Mouse (Mus musculus) spleen, embryonic (tissue): ENCODE data around the gene Usp34.
"Not testable (repeated sequence)": the region's sequence is repeated elsewhere in the genome, so short reads cannot be mapped to it uniquely, and the experiment has no call there.

Experiments used
- CTCF ChIA-PET: fragments of 350-600 bp; sonication (Branson Sonifier 250); formaldehyde crosslinking; loops from one replicate; lab custom pipeline; 2022; lab: Charles Lee

The Usp34 gene

GRCm38 (mm10) chr11:23497718-23498509 lies 191.2 kb downstream of the Usp34 start, which contains the start of gene Ahsa2:
TSS of gene Ahsa2 (minus strand) at chr11:23498030.
- CTCF ChIA-PET = interaction anchor here (0.5 to 0.8 kb wide), 2 partner anchors 46 to 58 kb away, joined by 5 to 7 read pairs; no protein-coding TSS in a partner anchor

GRCm38 (mm10) chr11:23498609-23499008 lies 191.9 kb downstream of the Usp34 start:
- CTCF ChIA-PET = interaction anchor here (0.5 to 0.8 kb wide), 2 partner anchors 46 to 57 kb away, joined by 5 to 7 read pairs; no protein-coding TSS in a partner anchor

DNA sequence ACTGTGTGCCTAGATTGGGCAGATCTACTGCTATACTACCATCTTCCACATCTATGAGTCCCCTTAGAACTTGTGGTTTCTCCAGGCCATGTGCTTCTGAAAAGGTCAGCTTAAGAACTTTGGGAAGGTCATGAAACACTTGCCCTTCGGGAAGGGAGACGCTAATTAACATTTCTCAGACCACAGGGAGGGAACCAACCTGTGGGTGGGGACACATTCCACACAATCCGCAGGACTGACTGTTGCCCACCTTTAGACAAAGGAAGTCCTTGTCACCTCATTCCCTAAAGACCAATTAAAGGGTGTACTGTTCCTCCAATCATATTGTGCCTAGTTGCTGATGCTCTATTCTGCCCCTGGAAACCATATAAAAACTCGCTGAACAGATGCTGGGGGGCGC lies 198.1 kb downstream of the Usp34 start:
- CTCF ChIA-PET = not testable (repeated sequence)

- CTCF ChIA-PET = not testable (repeated sequence)
These were observed 208.1 kb downstream of the Usp34 start for GRCm38 (mm10) chr11:23514785-23515184.

- CTCF ChIA-PET = no interaction called here
These were observed 208.6 kb downstream of the Usp34 start for GRCm38 (mm10) chr11:23515315-23515714.

DNA sequence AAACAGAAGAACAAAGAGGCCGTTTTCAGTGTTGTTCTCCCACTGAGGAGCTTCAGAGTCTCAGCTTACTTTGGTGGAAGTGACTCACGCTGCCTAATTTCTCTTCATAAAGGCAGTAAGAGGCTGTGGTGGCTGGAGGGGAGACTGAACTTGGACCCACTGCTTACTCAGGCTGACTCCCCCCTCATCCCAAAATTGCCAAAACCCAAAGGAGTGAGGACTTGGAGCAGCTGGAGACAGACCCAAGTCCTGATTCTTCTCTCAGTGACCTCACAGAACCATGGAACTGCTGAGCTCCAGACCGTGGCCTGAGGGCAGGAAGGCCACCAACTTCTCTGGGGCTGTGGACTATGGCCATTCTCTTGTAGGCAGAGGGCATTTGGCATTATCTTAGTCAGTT lies 212.3 kb downstream of the Usp34 start:
- CTCF ChIA-PET = no interaction called here

- CTCF ChIA-PET = no interaction called here
These were observed 213.9 kb downstream of the Usp34 start, which contains the start of gene 1700093K21Rik for GRCm38 (mm10) chr11:23520473-23521205. TSS of gene 1700093K21Rik (minus strand) at chr11:23521155.

- CTCF ChIA-PET = no interaction called here
These were observed 230.8 kb downstream of the Usp34 start for GRCm38 (mm10) chr11:23537446-23537845.
